Comparison of ENCODE assay signal across 22 mouse cellular contexts in the genomic region with DNA sequence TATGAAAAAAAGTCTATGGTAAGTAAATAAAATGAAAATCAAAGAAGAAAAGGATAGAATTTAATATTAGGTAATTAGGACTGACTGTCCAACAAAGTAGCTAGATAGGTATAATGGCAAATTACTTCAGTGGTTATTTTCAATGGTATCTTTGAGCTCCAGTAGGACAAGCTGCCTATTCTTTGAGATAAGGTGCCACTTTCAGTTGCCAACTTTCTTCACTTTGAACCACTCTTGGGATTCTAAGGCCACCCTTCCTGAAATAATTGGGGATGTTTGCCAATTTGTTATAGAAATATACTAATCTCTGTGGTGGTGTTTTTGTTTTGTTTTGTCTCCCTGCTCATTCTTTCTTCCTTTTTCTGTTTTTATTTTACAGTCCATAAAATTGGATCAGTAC.
DNase-seq lines count a peak whose midpoint lies in the region; ATAC-seq and TF ChIP-seq lines count a peak whose summit lies in the region.
"Had no signal": no experiment of that assay in that cellular context is flagged by ENCODE, and none has a peak within 500 bp of the region (broad histone marks: within the 10 kb centered on the region; RNA-seq: fewer than 3 reads in every experiment).

No protein-coding gene starts in this region.

- H3K4me1 ChIP-seq in MEL (ENCODE audit: control insufficient read depth in 1 of 2, insufficient read depth in 2 of 2, low read length in 2 of 2): no peaks in the 10 kb centered on the region; a peak in 1 of 4 replicates
- H3K4me1 ChIP-seq in kidney, adult 2 months (ENCODE audit: control insufficient read depth, insufficient read depth, low read length): no peaks in the 10 kb centered on the region

- peak; percentile 46; the same call in 1 of the 2 replicates for ATAC-seq in megakaryocyte progenitor cell, adult 5-6 weeks (replicated peaks; ENCODE audit: poor library complexity)
- ATAC-seq in megakaryocyte-erythroid progenitor cell, adult 5-6 weeks (replicated peaks; ENCODE audit: low FRiP score, low TSS enrichment, poor library complexity, severe bottlenecking): peak; percentile 63; the same call in 1 of the 2 replicates
- ATAC-seq: activated CD4-positive, CD25-positive, alpha-beta regulatory T cell, adult 4 months; CD4-positive, CD25-positive, alpha-beta regulatory T cell, adult 4 months; Patski had no signal

- H3K79me2 ChIP-seq in MEL (ENCODE audit: control insufficient read depth, insufficient read depth, low read length, poor library complexity): no peaks in the 10 kb centered on the region

- H3K27ac ChIP-seq in MEL (ENCODE audit: control insufficient read depth, low read depth, low read length): no peak overlapping the region
- H3K27ac ChIP-seq in kidney, adult 2 months (ENCODE audit: insufficient read depth, low read depth, low read length): no peak overlapping the region

- no peaks in the 10 kb centered on the region for H3K27me3 ChIP-seq in MEL (ENCODE audit: control insufficient read depth in 1 of 2, insufficient read depth in 2 of 2, low read length in 2 of 2)
- no peaks in the 10 kb centered on the region for H3K27me3 ChIP-seq in kidney, adult 2 months (replicated peaks; ENCODE audit: control insufficient read depth, insufficient read depth, low read length)
- H3K27me3 ChIP-seq: CH12.LX, Patski had no signal

- no peak for TF ChIP-seq RAD21 in MEL (IDR thresholded peaks at IDR 0.05; ENCODE audit: low read depth, low read length)

- peak in 1 of 2 experiments; percentile 54; a peak in 2 of 4 replicates for TF ChIP-seq EP300 in MEL (IDR thresholded peaks at IDR 0.05; ENCODE audit: low read depth in 1 of 2, low read length in 2 of 2)

- no peak for TF ChIP-seq CTCF in MEL (IDR thresholded peaks at IDR 0.05 in 2 of 3, conservative IDR thresholded peaks at IDR 0.05 in 1 of 3; ENCODE audit: control insufficient read depth in 1 of 3, insufficient read depth in 1 of 3, low read depth in 2 of 3, low read length in 3 of 3, poor library complexity in 1 of 3, severe bottlenecking in 1 of 3)
- no peak for TF ChIP-seq CTCF in kidney, adult 2 months (conservative IDR thresholded peaks at IDR 0.05; ENCODE audit: insufficient read depth, insufficient read length, low read depth, low read length)

- H3K9ac ChIP-seq in MEL (ENCODE audit: control insufficient read depth, low read depth, low read length, poor library complexity, severe bottlenecking): no peak overlapping the region

- no peaks in the 10 kb centered on the region for H3K36me3 ChIP-seq in MEL (ENCODE audit: control insufficient read depth in 1 of 2, insufficient read depth in 2 of 2, low read length in 2 of 2)
- no peaks in the 10 kb centered on the region for H3K36me3 ChIP-seq in kidney, adult 2 months (ENCODE audit: control insufficient read depth, insufficient read depth, low read length)
- H3K36me3 ChIP-seq: G1E had no signal

- H3K4me3 ChIP-seq in MEL (ENCODE audit: control insufficient read depth in 1 of 2, insufficient read depth in 1 of 2, low read depth in 2 of 2, low read length in 2 of 2): no peak overlapping the region
- no peak overlapping the region for H3K4me3 ChIP-seq in kidney, adult 2 months (ENCODE audit: insufficient read depth, low read depth, low read length)

- no peak for TF ChIP-seq POLR2A in MEL (IDR thresholded peaks at IDR 0.05; ENCODE audit: control insufficient read depth in 1 of 2, insufficient read depth in 1 of 2, low read depth in 1 of 2, low read length in 2 of 2, poor library complexity in 1 of 2)
- no peak for TF ChIP-seq POLR2A in kidney, adult 2 months (IDR thresholded peaks at IDR 0.05; ENCODE audit: low read depth, low read length)

- no peak for DNase-seq in MEL (ENCODE audit: low read depth, low spot score)
- DNase-seq in kidney, adult 2 months: no peak
- no peak for DNase-seq in lung, postnatal 36 days
- no peak for DNase-seq in thymus, adult 18-20 months
- DNase-seq: adrenal gland, adult 2 months; adrenal gland, adult 8-10 months; adrenal gland, postnatal 10 days; adrenal gland, postnatal 14 days; adrenal gland, postnatal 25 days; adrenal gland, postnatal 36 days; B cell, adult 2 months; cerebellum, adult 11 months; cerebellum, adult 11-12 months; cerebellum, adult 18-20 months; cerebellum, adult 2 months had no signal

- no peaks in the 10 kb centered on the region for H3K9me3 ChIP-seq in MEL (replicated peaks; ENCODE audit: insufficient read depth, low read length)
- H3K9me3 ChIP-seq: G1E had no signal

TF ChIP-seq in MEL, 35 proteins besides CTCF, POLR2A, EP300 and RAD21:
- TF ChIP-seq ZNF384 (IDR thresholded peaks at IDR 0.05; ENCODE audit: low read depth, low read length) (no peak), TCF12 (IDR thresholded peaks at IDR 0.05; ENCODE audit: low read depth, low read length) (peak; percentile 33; the same call in 1 of the 2 replicates), ELF1 (IDR thresholded peaks at IDR 0.05; ENCODE audit: low read depth, low read length) (no peak)
